Mouse (Mus musculus): Measurements from ENCODE around the gene Slc24a4. TPM values are rescaled to one million over a fixed set of nuclear protein-coding genes. Genes with fewer than 3 reads are reported as not detected.
A peak's percentile ranks its signal among the peaks of the same experiment; 100 is the strongest.

Gene Slc24a4
- polyA plus RNA-seq, 1 experiment from 2014 or later, result not detected

- 60% methylated on average over 2 of the region's 2 CpGs for WGBS
- Histone ChIP-seq H3K4me1 (ENCODE audit: control insufficient read depth, insufficient read depth, low read length) (peaks cover 49% of the 10 kb centered on the region), H3K9ac (ENCODE audit: low read depth, low read length) (no peak overlapping the region), H3K4me3 (ENCODE audit: low read length) (no peak overlapping the region), H3K4me2 (replicated peaks; ENCODE audit: low read depth, low read length) (no peak overlapping the region), H3K36me3 (ENCODE audit: control insufficient read depth, insufficient read depth, low read length) (no peaks in the 10 kb centered on the region), H3K27ac (ENCODE audit: low read depth, low read length) (no peak overlapping the region), H3K27me3 (ENCODE audit: control insufficient read depth, insufficient read depth, low read length) (no peaks in the 10 kb centered on the region), H3K9me3 (ENCODE audit: control insufficient read depth, low read length) (no peaks in the 10 kb centered on the region)
- ATAC-seq (ENCODE audit: low FRiP score, low TSS enrichment), result no peak
These were observed 160.3 kb downstream of the Slc24a4 start for GRCm38 (mm10) chr12:102288846-102289245.

GRCm38 (mm10) chr12:102289568-102289967 lies 161.0 kb downstream of the Slc24a4 start:
- Histone ChIP-seq H3K4me1 (ENCODE audit: control insufficient read depth, insufficient read depth, low read length) (peaks cover 47% of the 10 kb centered on the region), H3K36me3 (ENCODE audit: control insufficient read depth, insufficient read depth, low read length) (no peaks in the 10 kb centered on the region), H3K9me3 (ENCODE audit: control insufficient read depth, low read length) (no peaks in the 10 kb centered on the region), H3K27ac (ENCODE audit: low read depth, low read length) (no peak overlapping the region), H3K9ac (ENCODE audit: low read depth, low read length) (no peak overlapping the region), H3K4me3 (ENCODE audit: low read length) (no peak overlapping the region), H3K4me2 (replicated peaks; ENCODE audit: low read depth, low read length) (no peak overlapping the region), H3K27me3 (ENCODE audit: control insufficient read depth, insufficient read depth, low read length) (no peaks in the 10 kb centered on the region)
- WGBS, result 96% methylated on average over 1 of the region's 1 CpGs
- no peak for ATAC-seq (ENCODE audit: low FRiP score, low TSS enrichment)

DNA sequence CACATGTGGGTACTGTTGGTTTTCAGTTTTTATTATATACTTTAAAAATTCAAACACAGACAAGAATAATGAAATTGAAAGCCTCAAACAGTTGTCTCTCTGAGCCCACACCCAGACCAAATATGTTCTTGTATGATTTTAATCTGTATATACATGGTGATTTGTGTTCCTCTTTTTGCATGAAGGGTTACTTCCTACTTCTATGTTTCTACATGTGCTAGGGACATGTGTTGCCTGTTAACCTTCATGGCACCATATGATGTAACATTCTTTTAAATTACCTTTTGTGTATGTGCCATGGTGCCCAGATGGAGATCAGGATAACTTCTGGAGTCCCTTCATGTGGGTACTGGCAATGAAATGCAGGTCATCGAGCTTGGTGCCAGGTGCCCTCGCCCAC lies 162.1 kb downstream of the Slc24a4 start:
- no peak overlapping the region for H3K4me2 ChIP-seq (replicated peaks; ENCODE audit: low read depth, low read length)
- H3K27ac ChIP-seq (ENCODE audit: low read depth, low read length), result no peak overlapping the region
- peaks cover 37% of the 10 kb centered on the region for H3K4me1 ChIP-seq (ENCODE audit: control insufficient read depth, insufficient read depth, low read length)
- ATAC-seq (ENCODE audit: low FRiP score, low TSS enrichment), result no peak
- no peaks in the 10 kb centered on the region for H3K9me3 ChIP-seq (ENCODE audit: control insufficient read depth, low read length)
- no peak overlapping the region for H3K9ac ChIP-seq (ENCODE audit: low read depth, low read length)
- no peaks in the 10 kb centered on the region for H3K27me3 ChIP-seq (ENCODE audit: control insufficient read depth, insufficient read depth, low read length)
- 96% methylated on average over 2 of the region's 2 CpGs for WGBS
- no peak overlapping the region for H3K4me3 ChIP-seq (ENCODE audit: low read length)
- no peaks in the 10 kb centered on the region for H3K36me3 ChIP-seq (ENCODE audit: control insufficient read depth, insufficient read depth, low read length)

- WGBS, result 5% methylated on average over 6 of the region's 6 CpGs
- Histone ChIP-seq H3K27me3 (ENCODE audit: control insufficient read depth, insufficient read depth, low read length) (no peaks in the 10 kb centered on the region), H3K4me3 (ENCODE audit: low read length) (no peak overlapping the region), H3K4me2 (replicated peaks; ENCODE audit: low read depth, low read length) (no peak overlapping the region), H3K4me1 (ENCODE audit: control insufficient read depth, insufficient read depth, low read length) (peaks cover 31% of the 10 kb centered on the region), H3K9ac (ENCODE audit: low read depth, low read length) (no peak overlapping the region), H3K27ac (ENCODE audit: low read depth, low read length) (peak overlapping the region; percentile 53), H3K9me3 (ENCODE audit: control insufficient read depth, low read length) (no peaks in the 10 kb centered on the region), H3K36me3 (ENCODE audit: control insufficient read depth, insufficient read depth, low read length) (no peaks in the 10 kb centered on the region)
- ATAC-seq (ENCODE audit: low FRiP score, low TSS enrichment), result peak; percentile 86
These were observed 163.2 kb downstream of the Slc24a4 start for GRCm38 (mm10) chr12:102291686-102292085.

DNA sequence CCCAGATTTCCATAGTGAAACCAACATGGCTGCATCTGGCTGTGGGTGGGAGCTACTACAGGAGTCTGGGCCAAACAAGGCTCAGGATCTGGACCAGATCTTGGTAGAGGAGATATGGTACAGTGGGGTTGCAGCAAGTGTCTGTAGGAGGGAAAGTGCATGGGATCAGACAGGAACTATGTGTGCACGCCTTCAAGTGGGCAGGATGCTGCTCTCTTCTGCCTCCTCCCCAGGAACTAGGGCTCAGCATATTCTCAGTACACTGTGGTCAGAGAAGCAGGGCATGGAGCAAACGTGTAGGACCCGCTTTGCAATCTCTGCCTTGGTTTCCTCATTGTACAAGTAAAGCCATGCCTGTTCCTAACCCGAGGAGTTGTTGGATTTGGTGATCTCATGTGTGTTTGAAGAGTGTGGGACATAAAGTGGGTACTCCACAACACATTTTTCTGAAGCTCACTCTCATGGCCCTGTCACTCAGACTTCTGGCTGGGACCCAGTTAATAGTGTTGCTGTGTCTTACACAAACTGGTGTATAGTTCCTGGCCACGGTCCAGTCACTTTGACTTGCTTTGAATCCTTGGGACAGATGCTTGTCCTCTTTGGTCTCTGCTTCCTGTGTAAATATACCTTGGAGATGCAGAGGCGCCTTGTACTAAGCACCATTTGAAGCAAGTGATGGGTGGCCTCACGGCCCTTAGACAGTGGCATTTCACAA lies 164.1 kb downstream of the Slc24a4 start:
- 0 out of 2 replicates have a peak overlapping the region, but pooled peaks have one; percentile 53 for H3K27ac ChIP-seq (ENCODE audit: low read depth, low read length)
- H3K4me1 ChIP-seq (ENCODE audit: control insufficient read depth, insufficient read depth, low read length), result peaks cover 21% of the 10 kb centered on the region
- H3K9ac ChIP-seq (ENCODE audit: low read depth, low read length), result no peak overlapping the region
- no peaks in the 10 kb centered on the region for H3K9me3 ChIP-seq (ENCODE audit: control insufficient read depth, low read length)
- no peaks in the 10 kb centered on the region for H3K36me3 ChIP-seq (ENCODE audit: control insufficient read depth, insufficient read depth, low read length)
- H3K27me3 ChIP-seq (ENCODE audit: control insufficient read depth, insufficient read depth, low read length), result no peaks in the 10 kb centered on the region
- H3K4me2 ChIP-seq (replicated peaks; ENCODE audit: low read depth, low read length), result no peak overlapping the region
- no peak for ATAC-seq (ENCODE audit: low FRiP score, low TSS enrichment)
- H3K4me3 ChIP-seq (ENCODE audit: low read length), result no peak overlapping the region
- 82% methylated on average over 7 of the region's 7 CpGs for WGBS

- no peak overlapping the region for H3K4me3 ChIP-seq (ENCODE audit: low read length)
- no peaks in the 10 kb centered on the region for H3K36me3 ChIP-seq (ENCODE audit: control insufficient read depth, insufficient read depth, low read length)
- no peak overlapping the region for H3K4me2 ChIP-seq (replicated peaks; ENCODE audit: low read depth, low read length)
- 85% methylated on average over 5 of the region's 5 CpGs for WGBS
- no peak overlapping the region for H3K9ac ChIP-seq (ENCODE audit: low read depth, low read length)
- no peaks in the 10 kb centered on the region for H3K9me3 ChIP-seq (ENCODE audit: control insufficient read depth, low read length)
- H3K27me3 ChIP-seq (ENCODE audit: control insufficient read depth, insufficient read depth, low read length), result no peaks in the 10 kb centered on the region
- peaks cover 19% of the 10 kb centered on the region for H3K4me1 ChIP-seq (ENCODE audit: control insufficient read depth, insufficient read depth, low read length)
- ATAC-seq (ENCODE audit: low FRiP score, low TSS enrichment), result no peak
- no peak overlapping the region for H3K27ac ChIP-seq (ENCODE audit: low read depth, low read length)
These were observed 166.1 kb downstream of the Slc24a4 start for GRCm38 (mm10) chr12:102294634-102295033.

GRCm38 (mm10) chr12:102295230-102295629 lies 166.7 kb downstream of the Slc24a4 start:
- Histone ChIP-seq H3K4me1 (ENCODE audit: control insufficient read depth, insufficient read depth, low read length) (peaks cover 19% of the 10 kb centered on the region), H3K9ac (ENCODE audit: low read depth, low read length) (no peak overlapping the region), H3K4me2 (replicated peaks; ENCODE audit: low read depth, low read length) (no peak overlapping the region), H3K4me3 (ENCODE audit: low read length) (no peak overlapping the region), H3K9me3 (ENCODE audit: control insufficient read depth, low read length) (no peaks in the 10 kb centered on the region), H3K36me3 (ENCODE audit: control insufficient read depth, insufficient read depth, low read length) (no peaks in the 10 kb centered on the region), H3K27ac (ENCODE audit: low read depth, low read length) (no peak overlapping the region), H3K27me3 (ENCODE audit: control insufficient read depth, insufficient read depth, low read length) (no peaks in the 10 kb centered on the region)
- 58% methylated on average over 7 of the region's 7 CpGs for WGBS
- no peak for ATAC-seq (ENCODE audit: low FRiP score, low TSS enrichment)

DNA sequence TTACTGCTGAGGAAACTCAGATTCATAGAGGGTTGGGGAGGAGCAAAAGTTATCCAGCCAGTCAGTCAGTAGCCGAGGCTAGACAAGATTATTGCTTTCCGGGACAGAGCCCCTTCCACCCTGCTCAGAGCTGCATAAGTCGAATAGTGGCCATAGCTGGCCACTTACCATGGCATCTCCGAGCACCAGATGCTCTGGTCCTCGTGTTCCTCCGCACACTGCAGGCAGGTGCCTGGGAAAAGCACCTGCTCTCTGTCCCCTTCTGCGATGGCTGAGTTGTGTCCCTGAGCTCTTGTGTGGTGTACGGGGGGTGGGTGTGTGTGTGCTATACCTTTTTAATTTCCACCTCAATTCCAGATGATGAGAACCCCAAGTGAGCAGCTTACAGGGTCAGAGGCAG lies 167.1 kb downstream of the Slc24a4 start:
- H3K9me3 ChIP-seq (ENCODE audit: control insufficient read depth, low read length), result no peaks in the 10 kb centered on the region
- no peak overlapping the region for H3K4me2 ChIP-seq (replicated peaks; ENCODE audit: low read depth, low read length)
- whole genome bisulfite sequencing, result 84% methylated on average over 8 of the region's 8 CpGs
- H3K4me3 ChIP-seq (ENCODE audit: low read length), result no peak overlapping the region
- no peaks in the 10 kb centered on the region for H3K36me3 ChIP-seq (ENCODE audit: control insufficient read depth, insufficient read depth, low read length)
- no peak overlapping the region for H3K9ac ChIP-seq (ENCODE audit: low read depth, low read length)
- ATAC-seq (ENCODE audit: low FRiP score, low TSS enrichment), result no peak
- H3K27ac ChIP-seq (ENCODE audit: low read depth, low read length), result no peak overlapping the region
- H3K27me3 ChIP-seq (ENCODE audit: control insufficient read depth, insufficient read depth, low read length), result no peaks in the 10 kb centered on the region
- H3K4me1 ChIP-seq (ENCODE audit: control insufficient read depth, insufficient read depth, low read length), result peaks cover 19% of the 10 kb centered on the region

DNA sequence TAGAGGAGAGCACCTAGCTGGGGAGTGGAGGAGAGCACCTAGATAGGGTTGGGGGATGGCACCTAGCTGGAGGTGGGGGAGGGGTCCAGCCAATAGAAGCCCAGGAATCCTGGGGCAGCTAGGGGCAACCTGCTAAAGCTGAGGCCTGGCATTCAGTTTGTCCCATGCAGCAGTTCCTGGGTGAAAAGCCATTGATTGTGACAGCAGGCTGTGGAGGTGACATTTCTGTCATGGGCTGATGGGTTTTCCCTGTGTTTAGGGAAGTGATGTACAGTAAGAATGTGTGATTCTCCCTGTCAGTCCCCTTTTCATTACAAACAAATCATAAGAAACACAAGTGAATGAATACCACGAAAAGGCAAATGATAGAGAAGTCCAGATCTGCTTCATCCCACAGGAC lies 167.8 kb downstream of the Slc24a4 start:
- no peak overlapping the region for H3K4me3 ChIP-seq (ENCODE audit: low read length)
- WGBS, result 94% methylated on average over 1 of the region's 1 CpGs
- no peaks in the 10 kb centered on the region for H3K27me3 ChIP-seq (ENCODE audit: control insufficient read depth, insufficient read depth, low read length)
- peaks cover 13% of the 10 kb centered on the region for H3K4me1 ChIP-seq (ENCODE audit: control insufficient read depth, insufficient read depth, low read length)
- ATAC-seq (ENCODE audit: low FRiP score, low TSS enrichment), result no peak
- H3K36me3 ChIP-seq (ENCODE audit: control insufficient read depth, insufficient read depth, low read length), result no peaks in the 10 kb centered on the region
- H3K9ac ChIP-seq (ENCODE audit: low read depth, low read length), result no peak overlapping the region
- H3K4me2 ChIP-seq (replicated peaks; ENCODE audit: low read depth, low read length), result no peak overlapping the region
- H3K27ac ChIP-seq (ENCODE audit: low read depth, low read length), result no peak overlapping the region
- H3K9me3 ChIP-seq (ENCODE audit: control insufficient read depth, low read length), result no peaks in the 10 kb centered on the region

Measured in kidney, embryonic 14.5 days (tissue).